Mouse (Mus musculus): ENCODE results near the gene Efr3b.
A peak's percentile ranks its signal among the peaks of the same experiment; 100 is the strongest.

Efr3b gene

GRCm38 (mm10) chr12:4038061-4039041, at the start of gene Efr3b:
Gene Efr3b (minus strand): TSS chr12:4038915.
- peak; percentile 57 to 67 for DNase-seq

DNA sequence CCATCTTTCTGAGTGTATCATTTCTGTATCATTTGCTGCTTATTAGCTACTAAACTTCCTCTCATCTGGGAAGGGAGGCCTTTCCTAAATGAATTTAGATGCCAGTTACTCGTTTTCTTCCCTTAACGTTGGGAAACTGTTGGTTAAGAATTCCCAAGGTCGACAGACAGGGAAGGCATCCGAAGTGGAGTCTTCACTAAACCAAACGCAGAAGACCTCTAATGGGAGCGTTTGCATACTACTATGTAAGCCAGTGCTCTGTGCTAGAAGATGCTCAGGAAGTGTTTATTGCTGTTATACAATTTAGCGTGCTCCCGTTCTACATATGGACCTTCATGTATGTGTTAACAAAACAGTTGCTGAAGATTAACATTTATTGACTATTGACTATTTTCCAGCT, 44.7 kb upstream of the Efr3b start:
- no peak for DNase-seq

DNA sequence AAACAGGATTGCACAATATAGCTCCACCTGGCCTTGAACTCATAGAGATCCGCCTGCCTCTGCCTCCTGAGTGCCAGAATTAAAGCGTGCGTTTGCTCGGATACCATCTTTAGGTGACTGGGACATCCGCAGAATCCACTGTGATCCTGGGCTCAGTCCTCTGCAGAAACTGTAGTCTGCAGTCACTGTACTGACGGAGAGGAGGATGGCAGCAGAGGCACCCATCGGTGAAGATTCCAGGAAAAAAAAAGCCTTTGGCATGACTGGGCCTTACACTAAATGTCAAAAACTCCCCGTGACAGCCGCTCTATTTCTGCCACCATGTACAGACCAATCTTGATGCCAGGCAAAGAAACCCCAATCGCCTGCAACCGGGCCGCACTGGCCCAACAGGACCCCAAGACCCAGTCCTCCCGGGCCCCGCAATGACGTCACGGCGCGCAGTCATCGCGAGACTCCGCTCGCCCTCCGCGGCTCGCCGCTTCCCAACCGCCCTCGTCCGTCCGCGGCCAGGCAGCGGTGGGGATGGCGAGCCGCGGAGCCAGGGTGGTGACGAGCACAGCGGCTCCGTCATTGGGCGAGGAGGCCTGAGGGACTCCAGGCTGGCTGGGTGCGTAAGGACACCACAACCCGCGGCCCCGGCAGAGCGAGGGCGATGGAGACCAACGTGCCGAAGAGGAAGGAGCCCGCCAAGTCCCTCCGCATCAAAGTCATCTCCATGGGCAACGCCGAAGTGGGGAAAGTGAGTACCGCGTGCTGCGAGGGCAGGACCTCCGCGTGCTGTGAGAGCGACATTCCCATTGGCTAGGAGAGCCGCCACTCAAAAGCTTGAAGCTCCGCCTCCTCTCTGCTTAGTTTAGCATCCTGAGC, 43.7 kb upstream of the Efr3b start, which contains the start of gene Dnajc27:
Dnajc27 (plus strand) TSS at position 452 of the 870 bp plus-strand sequence.
- peak; percentile 87 to 92 for DNase-seq

- peak; percentile 38 to 74 for DNase-seq
Observed at GRCm38 (mm10) chr12:4080311-4080710, 41.6 kb upstream of the Efr3b start.

DNA sequence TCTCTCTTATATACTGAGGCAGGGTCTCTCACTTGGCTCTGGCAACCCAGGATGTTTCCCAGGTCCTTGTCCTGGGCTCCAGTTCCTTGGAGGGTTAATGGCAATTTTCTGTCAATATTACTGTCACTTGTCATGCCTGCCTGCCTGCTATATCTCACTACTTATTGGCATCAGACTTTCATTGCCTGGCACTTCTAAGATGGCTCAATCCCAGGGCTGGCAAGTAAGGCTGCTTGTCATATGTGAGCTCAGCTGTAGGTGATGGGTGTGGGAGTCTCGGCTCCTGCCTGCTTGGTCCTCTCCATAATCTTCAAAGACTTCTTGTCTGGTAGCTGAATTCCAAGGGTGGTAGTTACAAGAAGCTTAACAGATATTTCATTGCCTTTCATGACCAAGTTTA, 39.4 kb upstream of the Efr3b start:
- DNase-seq = no peak

GRCm38 (mm10) chr12:4076383-4076782, 37.7 kb upstream of the Efr3b start:
- DNase-seq = no peak

- DNase-seq = no peak
Observed at GRCm38 (mm10) chr12:4075407-4075806, 36.7 kb upstream of the Efr3b start.

GRCm38 (mm10) chr12:4071671-4072070, 33.0 kb upstream of the Efr3b start:
- no peak for DNase-seq

- no peak for DNase-seq
Observed at GRCm38 (mm10) chr12:4068551-4068950, 29.8 kb upstream of the Efr3b start.

DNA sequence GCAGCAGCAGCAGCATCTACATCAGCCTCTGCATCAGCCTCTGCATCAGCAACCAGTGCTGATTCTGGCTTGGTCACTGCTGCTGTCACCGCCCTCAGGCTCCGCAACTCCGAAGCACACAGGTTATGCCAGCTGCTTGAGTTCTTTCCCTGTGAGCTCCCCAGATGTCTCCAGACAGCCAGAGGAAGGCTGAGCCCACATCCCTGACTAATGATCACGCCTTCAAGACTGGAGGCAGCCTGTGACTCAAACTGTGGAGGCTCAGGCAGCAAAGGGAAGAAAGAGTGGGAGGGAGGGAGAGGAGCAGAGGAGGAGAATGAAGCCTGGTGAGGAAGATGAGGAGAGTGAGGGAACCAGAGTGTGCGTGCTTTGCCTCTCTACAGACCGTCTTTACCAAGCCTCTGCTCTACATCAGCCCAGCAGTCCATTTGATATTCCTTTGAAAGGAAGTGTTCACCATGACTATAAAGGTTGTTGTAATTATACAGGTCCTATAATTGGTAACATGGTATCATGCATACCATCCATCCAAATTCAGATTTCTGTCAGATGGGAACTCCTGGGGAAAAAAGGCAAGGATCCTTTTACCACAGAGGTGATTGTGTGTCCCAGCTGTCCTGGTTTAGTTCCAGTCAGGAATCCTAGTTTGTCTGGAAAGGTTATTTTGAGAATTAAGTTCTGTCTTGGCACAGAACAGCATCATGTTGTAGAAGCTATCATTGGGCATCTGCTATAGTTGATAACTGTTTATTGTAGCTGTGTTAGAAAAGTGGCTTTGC, 28.2 kb upstream of the Efr3b start:
- no peak for DNase-seq

GRCm38 (mm10) chr12:4065944-4066343, 27.2 kb upstream of the Efr3b start:
- DNase-seq = no peak

GRCm38 (mm10) chr12:4065498-4065897, 26.8 kb upstream of the Efr3b start:
- DNase-seq = no peak

DNA sequence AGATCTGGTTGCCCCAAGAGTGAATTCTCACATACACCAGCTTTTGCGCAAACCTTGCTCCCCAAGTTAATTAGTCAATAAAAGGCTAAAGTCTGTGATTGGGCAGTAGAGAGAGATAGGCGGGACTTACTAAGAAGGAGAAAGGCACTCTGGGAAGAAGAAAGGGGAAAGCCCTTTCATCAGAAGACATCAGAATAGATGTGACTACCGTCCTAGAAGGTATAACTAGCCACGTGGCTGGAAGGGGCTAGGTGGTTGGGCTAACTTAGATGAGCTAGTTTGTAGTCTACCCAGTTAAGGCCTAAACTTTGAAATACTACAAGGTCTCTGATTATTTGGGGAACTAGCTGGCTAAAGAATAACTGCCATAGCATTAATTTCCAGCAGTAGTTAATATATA, 21.0 kb upstream of the Efr3b start:
- DNase-seq = no peak

DNA sequence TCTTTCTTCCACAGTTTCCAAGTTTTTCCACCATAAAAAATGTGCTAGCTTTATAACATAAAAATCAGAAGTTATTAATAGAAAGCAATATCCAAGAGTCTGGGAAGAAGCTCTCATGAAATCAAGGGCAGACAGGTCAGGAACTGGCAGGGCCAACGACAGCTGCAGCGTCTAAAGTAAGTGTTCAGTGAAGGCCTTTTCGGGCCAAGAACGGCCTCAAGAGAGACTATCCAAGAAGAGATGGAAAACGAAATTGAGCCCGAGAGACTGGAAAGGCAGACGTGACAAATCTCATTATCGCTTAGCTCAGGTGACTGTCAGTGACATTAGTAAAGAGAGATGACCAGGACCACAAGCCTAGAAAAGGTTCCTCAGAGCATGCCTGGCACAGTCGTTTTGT, 19.6 kb upstream of the Efr3b start:
- DNase-seq = no peak

DNA sequence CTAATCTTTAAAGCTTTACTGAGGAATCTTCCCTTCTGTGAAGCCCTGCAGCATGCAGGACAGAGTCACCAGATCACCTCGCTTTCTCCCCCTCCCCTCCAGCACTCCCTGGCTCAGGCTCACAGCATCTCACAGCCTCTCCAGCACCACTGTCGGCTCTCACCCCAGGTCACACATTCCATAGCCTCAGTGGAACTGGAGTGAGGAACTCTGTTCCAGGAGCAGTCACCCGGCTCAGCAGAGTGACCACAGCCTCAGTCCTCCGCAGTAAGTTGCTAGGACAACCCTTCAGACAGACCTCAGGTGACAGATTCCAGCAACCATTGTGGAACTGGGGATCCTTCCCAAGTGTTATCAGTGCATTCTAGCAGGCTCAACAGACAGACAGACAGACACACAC, 16.1 kb upstream of the Efr3b start:
- DNase-seq = no peak

GRCm38 (mm10) chr12:4053643-4054042, 14.9 kb upstream of the Efr3b start:
- no peak for DNase-seq

GRCm38 (mm10) chr12:4050861-4051425, 12.2 kb upstream of the Efr3b start:
- DNase-seq = no peak

- DNase-seq = no peak
Observed at GRCm38 (mm10) chr12:4048031-4048430, 9.3 kb upstream of the Efr3b start.

DNA sequence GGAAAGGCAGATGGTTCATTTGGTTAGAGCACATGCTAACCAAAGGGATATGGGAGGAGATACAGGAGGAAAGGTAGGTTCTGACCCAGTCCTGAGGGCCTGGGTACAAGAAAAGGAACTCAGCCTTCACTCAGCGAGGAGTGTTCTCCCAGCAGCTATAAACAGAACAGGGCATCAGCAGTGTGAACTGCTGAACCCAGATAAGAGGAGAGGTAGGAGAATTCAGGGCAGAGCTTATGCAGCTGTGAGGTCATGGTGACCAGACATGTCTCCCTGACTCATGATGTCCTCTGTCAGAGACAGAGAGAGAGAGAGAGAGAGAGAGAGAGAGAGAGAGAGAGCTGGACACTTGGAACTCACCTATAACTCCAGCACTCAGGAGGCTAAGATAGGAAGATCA, 7.3 kb upstream of the Efr3b start:
- DNase-seq = no peak

- DNase-seq = no peak
Observed at GRCm38 (mm10) chr12:4042411-4042810, 3.7 kb upstream of the Efr3b start.

DNA sequence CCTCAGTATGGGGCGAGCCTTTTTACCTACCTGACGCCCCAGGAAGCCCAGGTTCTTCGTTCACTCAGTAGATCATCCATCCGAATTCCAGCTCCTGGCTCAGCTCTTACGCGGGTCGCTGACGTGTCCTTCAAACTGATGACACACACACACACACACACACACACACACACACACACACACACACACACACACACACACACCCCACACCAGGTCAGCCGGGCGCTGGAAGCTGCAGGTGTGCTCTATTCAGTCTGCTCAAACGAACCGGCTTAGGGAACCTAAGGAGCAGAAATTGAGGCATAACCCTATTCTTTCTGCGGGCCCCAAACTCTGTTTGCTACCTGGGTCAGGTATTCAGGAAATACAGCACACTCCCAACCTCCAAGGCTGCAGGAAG, 331 bp upstream of the Efr3b start:
- no peak for DNase-seq

GRCm38 (mm10) chr12:4037511-4037910, 1.2 kb downstream of the Efr3b start:
- DNase-seq = no peak

Measured in spleen, adult 18-20 months (tissue).